ENCODE assay signal across 8 mouse cellular contexts in genomic region chr6:113668287-113669154, GRCm38 (mm10). TPM values are rescaled to one million over a fixed set of nuclear protein-coding genes. Genes with fewer than 3 reads are reported as not detected.
DNase-seq lines count a peak whose midpoint lies in the region; ATAC-seq and TF ChIP-seq lines count a peak whose summit lies in the region.

No protein-coding gene starts in this region.

- H3K27ac ChIP-seq in embryonic facial prominence, embryonic 13.5 days: peak overlapping the region; percentile 60
- H3K27ac ChIP-seq in intestine, postnatal 0 days (ENCODE audit: low read depth, low read length): peak overlapping the region; percentile 84
- H3K27ac ChIP-seq in lung, embryonic 16.5 days (ENCODE audit: low read length): peak overlapping the region; percentile 82
- H3K27ac ChIP-seq in stomach, embryonic 16.5 days (ENCODE audit: low read length): peak overlapping the region; percentile 90
- H3K27ac ChIP-seq in midbrain, embryonic 11.5 days (ENCODE audit: low read depth, low read length): no peak overlapping the region

- no peaks in the 10 kb centered on the region for H3K36me3 ChIP-seq in embryonic facial prominence, embryonic 13.5 days
- peaks cover 16% of the 10 kb centered on the region for H3K36me3 ChIP-seq in intestine, postnatal 0 days (ENCODE audit: control insufficient read depth, insufficient read depth)
- H3K36me3 ChIP-seq in lung, embryonic 16.5 days (ENCODE audit: control insufficient read depth, insufficient read depth, low read length): no peaks in the 10 kb centered on the region
- no peaks in the 10 kb centered on the region for H3K36me3 ChIP-seq in stomach, embryonic 16.5 days (ENCODE audit: control insufficient read depth, insufficient read depth, low read length)
- no peaks in the 10 kb centered on the region for H3K36me3 ChIP-seq in midbrain, embryonic 11.5 days (ENCODE audit: control insufficient read depth, insufficient read depth, low read length)

- H3K9me3 ChIP-seq in embryonic facial prominence, embryonic 13.5 days: peaks cover 6% of the 10 kb centered on the region
- H3K9me3 ChIP-seq in intestine, postnatal 0 days (ENCODE audit: control insufficient read depth): no peaks in the 10 kb centered on the region
- no peaks in the 10 kb centered on the region for H3K9me3 ChIP-seq in lung, embryonic 16.5 days (ENCODE audit: control insufficient read depth, low read length)
- no peaks in the 10 kb centered on the region for H3K9me3 ChIP-seq in stomach, embryonic 16.5 days (replicated peaks; ENCODE audit: control insufficient read depth, low read length)
- H3K9me3 ChIP-seq in midbrain, embryonic 11.5 days (ENCODE audit: control insufficient read depth, low read length): no peaks in the 10 kb centered on the region

- TF ChIP-seq CTCF in intestine, postnatal 0 days (IDR thresholded peaks at IDR 0.05; ENCODE audit: low read depth): no peak

- WGBS in embryonic facial prominence, embryonic 13.5 days: 20% methylated on average over 15 of the region's 15 CpGs
- WGBS in intestine, postnatal 0 days: 17% methylated on average over 15 of the region's 15 CpGs
- WGBS in lung, embryonic 16.5 days: 30% methylated on average over 15 of the region's 15 CpGs
- 32% methylated on average over 15 of the region's 15 CpGs for WGBS in stomach, embryonic 16.5 days
- WGBS in midbrain, embryonic 11.5 days: 58% methylated on average over 15 of the region's 15 CpGs

- peaks cover 9% of the 10 kb centered on the region; the same call in 1 of the 2 replicates for H3K4me1 ChIP-seq in embryonic facial prominence, embryonic 13.5 days
- H3K4me1 ChIP-seq in intestine, postnatal 0 days (replicated peaks; ENCODE audit: control insufficient read depth, insufficient read depth, low read length): peaks cover 5% of the 10 kb centered on the region; the same call in 1 of the 2 replicates
- peaks cover 4% of the 10 kb centered on the region; the same call in 1 of the 2 replicates for H3K4me1 ChIP-seq in lung, embryonic 16.5 days (replicated peaks; ENCODE audit: control insufficient read depth, insufficient read depth, low read length)
- peaks cover 5% of the 10 kb centered on the region for H3K4me1 ChIP-seq in stomach, embryonic 16.5 days (ENCODE audit: control insufficient read depth, insufficient read depth, low read length)
- peaks cover 3% of the 10 kb centered on the region; the same call in 1 of the 2 replicates for H3K4me1 ChIP-seq in midbrain, embryonic 11.5 days (ENCODE audit: control insufficient read depth, insufficient read depth, low read length)

- peak; percentile 46 for DNase-seq in spleen, adult 12 weeks (ENCODE audit: low spot score)
- DNase-seq in spleen, postnatal 4 days (ENCODE audit: low spot score in 2 of 2): no peak
- DNase-seq in midbrain, embryonic 11.5 days (ENCODE audit: low spot score, missing footprints): no peak
- DNase-seq in right cerebral cortex, postnatal 10 days (ENCODE audit: low spot score in 2 of 2): no peak

- no peaks in the 10 kb centered on the region for H3K27me3 ChIP-seq in embryonic facial prominence, embryonic 13.5 days
- no peaks in the 10 kb centered on the region for H3K27me3 ChIP-seq in intestine, postnatal 0 days (replicated peaks; ENCODE audit: control insufficient read depth, insufficient read depth, low read length)
- H3K27me3 ChIP-seq in lung, embryonic 16.5 days (ENCODE audit: control insufficient read depth, insufficient read depth, low read depth, low read length): no peaks in the 10 kb centered on the region
- no peaks in the 10 kb centered on the region for H3K27me3 ChIP-seq in stomach, embryonic 16.5 days (ENCODE audit: control insufficient read depth, insufficient read depth, low read length)
- no peaks in the 10 kb centered on the region for H3K27me3 ChIP-seq in midbrain, embryonic 11.5 days (ENCODE audit: control insufficient read depth, insufficient read depth, low read length)

- ATAC-seq in embryonic facial prominence, embryonic 13.5 days (ENCODE audit: insufficient number of reproducible peaks, insufficient read depth, low FRiP score, low TSS enrichment, low read depth): peak; percentile 75; the same call in 1 of the 2 replicates
- ATAC-seq in intestine, postnatal 0 days: peak; percentile 96
- peak; percentile 71 for ATAC-seq in lung, embryonic 16.5 days (ENCODE audit: low read depth)
- peak; percentile 92 for ATAC-seq in stomach, embryonic 16.5 days (ENCODE audit: insufficient read depth, low FRiP score)
- no peak for ATAC-seq in midbrain, embryonic 11.5 days (ENCODE audit: low FRiP score)

- no peak overlapping the region for H3K4me2 ChIP-seq in embryonic facial prominence, embryonic 13.5 days
- peak overlapping the region; percentile 33 for H3K4me2 ChIP-seq in intestine, postnatal 0 days (replicated peaks; ENCODE audit: low read depth)
- 0 out of 2 replicates have a peak overlapping the region, but pooled peaks have one; percentile 12 for H3K4me2 ChIP-seq in lung, embryonic 16.5 days (ENCODE audit: low read depth, low read length)
- peak overlapping the region; percentile 16 for H3K4me2 ChIP-seq in stomach, embryonic 16.5 days (ENCODE audit: low read depth, low read length)
- no peak overlapping the region for H3K4me2 ChIP-seq in midbrain, embryonic 11.5 days

- no peak overlapping the region for H3K4me3 ChIP-seq in embryonic facial prominence, embryonic 13.5 days
- H3K4me3 ChIP-seq in intestine, postnatal 0 days (ENCODE audit: low read depth, low read length): no peak overlapping the region
- no peak overlapping the region for H3K4me3 ChIP-seq in lung, embryonic 16.5 days (ENCODE audit: low read length)
- H3K4me3 ChIP-seq in stomach, embryonic 16.5 days (replicated peaks; ENCODE audit: low read length): no peak overlapping the region
- no peak overlapping the region for H3K4me3 ChIP-seq in midbrain, embryonic 11.5 days (ENCODE audit: low read depth, low read length)

- H3K9ac ChIP-seq in embryonic facial prominence, embryonic 13.5 days: no peak overlapping the region
- H3K9ac ChIP-seq in intestine, postnatal 0 days (ENCODE audit: low read depth, low read length): no peak overlapping the region
- no peak overlapping the region; the same call in 1 of the 2 replicates for H3K9ac ChIP-seq in lung, embryonic 16.5 days (ENCODE audit: low read length)
- no peak overlapping the region; the same call in 1 of the 2 replicates for H3K9ac ChIP-seq in stomach, embryonic 16.5 days (ENCODE audit: low read length)
- no peak overlapping the region for H3K9ac ChIP-seq in midbrain, embryonic 11.5 days (ENCODE audit: low read length)

RNA-seq across cellular contexts. Expression of gene Tatdn2, which starts 28.3 kb away (rescaled TPM):
- polyA plus RNA-seq in embryonic facial prominence, embryonic 13.5 days (2015; fragmentation: Nextera tagmentation; extraction: Ambion mirVana): 0.70 and 0.72 TPM in 2 replicates
- 1.1 and 1.5 TPM in 2 replicates for polyA plus RNA-seq in intestine, postnatal 0 days (2015; fragmentation: Nextera tagmentation; extraction: Ambion mirVana)
- polyA plus RNA-seq in lung, embryonic 16.5 days (2015; fragmentation: Nextera tagmentation; extraction: Ambion mirVana): 0.46 and 0.60 TPM in 2 replicates
- 0.58 and 0.72 TPM in 2 replicates for polyA plus RNA-seq in stomach, embryonic 16.5 days (2015; fragmentation: Nextera tagmentation; extraction: Ambion mirVana)
- 1.0 and 1.7 TPM in 2 replicates for polyA plus RNA-seq in midbrain, embryonic 11.5 days (2014; fragmentation: Nextera tagmentation; extraction: Ambion mirVana)

RNA-seq across cellular contexts. Expression of gene Irak2, which starts 30.3 kb away (rescaled TPM):
- 2.4 and 2.8 TPM in 2 replicates for polyA plus RNA-seq in embryonic facial prominence, embryonic 13.5 days (2015; fragmentation: Nextera tagmentation; extraction: Ambion mirVana)
- polyA plus RNA-seq in intestine, postnatal 0 days (2015; fragmentation: Nextera tagmentation; extraction: Ambion mirVana): 21.2 and 26.1 TPM in 2 replicates
- 6.3 and 7.4 TPM in 2 replicates for polyA plus RNA-seq in lung, embryonic 16.5 days (2015; fragmentation: Nextera tagmentation; extraction: Ambion mirVana)
- 9.3 and 12.0 TPM in 2 replicates for polyA plus RNA-seq in stomach, embryonic 16.5 days (2015; fragmentation: Nextera tagmentation; extraction: Ambion mirVana)
- 1.6 and 1.9 TPM in 2 replicates for polyA plus RNA-seq in midbrain, embryonic 11.5 days (2014; fragmentation: Nextera tagmentation; extraction: Ambion mirVana)

RNA-seq across cellular contexts. Expression of gene Vhl, which starts 44.8 kb away (rescaled TPM):
- polyA plus RNA-seq in embryonic facial prominence, embryonic 13.5 days (2015; fragmentation: Nextera tagmentation; extraction: Ambion mirVana): 48.0 and 50.0 TPM in 2 replicates
- 18.4 and 20.6 TPM in 2 replicates for polyA plus RNA-seq in intestine, postnatal 0 days (2015; fragmentation: Nextera tagmentation; extraction: Ambion mirVana)
- polyA plus RNA-seq in lung, embryonic 16.5 days (2015; fragmentation: Nextera tagmentation; extraction: Ambion mirVana): 36.1 and 38.7 TPM in 2 replicates
- polyA plus RNA-seq in stomach, embryonic 16.5 days (2015; fragmentation: Nextera tagmentation; extraction: Ambion mirVana): 34.4 and 35.9 TPM in 2 replicates
- polyA plus RNA-seq in midbrain, embryonic 11.5 days (2014; fragmentation: Nextera tagmentation; extraction: Ambion mirVana): 60.9 and 62.4 TPM in 2 replicates

RNA-seq across cellular contexts. Expression of gene Ghrl, which starts 51.2 kb away (rescaled TPM):
- polyA plus RNA-seq in embryonic facial prominence, embryonic 13.5 days (2015; fragmentation: Nextera tagmentation; extraction: Ambion mirVana): 0.32 TPM in 1 of 2 replicates, not detected in the other
- polyA plus RNA-seq in intestine, postnatal 0 days (2015; fragmentation: Nextera tagmentation; extraction: Ambion mirVana): 139 and 148 TPM in 2 replicates
- polyA plus RNA-seq in lung, embryonic 16.5 days (2015; fragmentation: Nextera tagmentation; extraction: Ambion mirVana): not detected in 2 replicates
- polyA plus RNA-seq in stomach, embryonic 16.5 days (2015; fragmentation: Nextera tagmentation; extraction: Ambion mirVana): 40.7 and 53.2 TPM in 2 replicates
- polyA plus RNA-seq in midbrain, embryonic 11.5 days (2014; fragmentation: Nextera tagmentation; extraction: Ambion mirVana): 0.33 and 0.40 TPM in 2 replicates

Comparison
In these comparisons a context has a peak if more than half of its experiments do, and no peak if none do; other contexts are left out.
1. H3K4me2 ChIP-seq: peak in intestine, postnatal 0 days (single experiment), lung, embryonic 16.5 days (single experiment) and stomach, embryonic 16.5 days (single experiment); none in embryonic facial prominence, embryonic 13.5 days (single experiment) and midbrain, embryonic 11.5 days (single experiment).